Mouse (Mus musculus) adrenal gland, postnatal 25 days (tissue): ENCODE data around the gene Ms4a6b. TPM values are rescaled to one million over a fixed set of nuclear protein-coding genes. Genes with fewer than 3 reads are reported as not detected.
"Not testable (repeated sequence)": the region's sequence is repeated elsewhere in the genome, so short reads cannot be mapped to it uniquely, and the experiment has no call there.

Experiments
- DNase-seq: peaks from one replicate; pipeline ENCODE4 v3.0.0; 2021; ENCODE audit warnings: mixed read lengths
- long read RNA-seq: library from polyadenylated mRNA; stranded (forward); transcript quantifications from one replicate; pipeline ENCODE4 v2.0.0, GENCODE M21; 2021
- total RNA-seq: library from RNA; stranded (reverse); gene quantifications from 2 replicates; pipeline ENCODE4 v1.2.3, GENCODE M21; 2021

Gene Ms4a6b
- 2.4 and 5.6 TPM in 2 replicates for total RNA-seq
- long read RNA-seq, transcript Ms4a6b-201 (7 exons, 1,687 nt), result major isoform, 6 of 7 reads
- long read RNA-seq, partial matches to known transcripts, result 0 of 7 reads
- long read RNA-seq, other reads (novel, unspliced or antisense), result 1 of 7 reads

DNA sequence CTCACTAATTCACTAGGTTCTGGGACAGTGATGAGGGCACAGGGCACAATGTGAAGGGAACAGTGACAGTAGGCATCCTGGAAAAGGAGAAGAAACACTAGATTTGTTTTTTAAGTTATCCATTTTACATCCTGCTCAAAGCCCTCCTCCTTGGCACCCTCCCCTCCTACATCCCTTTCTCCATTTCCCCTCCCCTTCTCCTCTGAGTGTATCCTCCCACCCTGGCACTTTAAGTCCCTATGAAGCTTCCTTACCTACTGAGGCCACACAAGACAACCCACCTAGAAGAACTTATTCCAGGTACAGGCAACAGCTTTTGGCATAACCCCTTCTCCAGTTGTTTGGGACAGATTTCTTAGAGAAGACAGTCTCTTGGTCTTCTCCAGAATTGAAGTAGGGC lies at the start of gene Ms4a6b:
TSS of gene Ms4a6b (plus strand) at position 267 of the 400 bp plus-strand sequence.
- DNase-seq, result no peak

DNA sequence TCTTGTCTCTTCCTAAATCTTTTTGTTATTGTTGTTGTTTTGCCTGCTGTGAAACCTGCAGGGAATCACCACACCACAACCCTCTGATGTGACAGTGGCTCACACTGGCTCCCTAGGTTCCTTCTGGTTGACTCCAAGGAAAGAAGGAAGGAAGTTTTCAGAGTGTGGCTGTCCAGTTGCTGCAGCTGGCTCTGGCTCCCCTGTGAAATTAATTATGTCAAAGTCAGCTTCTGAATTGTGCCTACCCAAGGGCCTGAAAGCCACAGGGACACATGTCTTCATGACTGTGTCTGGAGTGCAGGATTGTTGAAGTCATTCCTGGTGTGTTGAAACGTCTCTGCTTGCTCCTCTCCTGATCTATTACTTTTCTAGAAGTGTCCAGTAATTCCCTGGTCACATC lies 48.0 kb upstream of the Ms4a6b start:
- DNase-seq, result not testable (repeated sequence)

DNA sequence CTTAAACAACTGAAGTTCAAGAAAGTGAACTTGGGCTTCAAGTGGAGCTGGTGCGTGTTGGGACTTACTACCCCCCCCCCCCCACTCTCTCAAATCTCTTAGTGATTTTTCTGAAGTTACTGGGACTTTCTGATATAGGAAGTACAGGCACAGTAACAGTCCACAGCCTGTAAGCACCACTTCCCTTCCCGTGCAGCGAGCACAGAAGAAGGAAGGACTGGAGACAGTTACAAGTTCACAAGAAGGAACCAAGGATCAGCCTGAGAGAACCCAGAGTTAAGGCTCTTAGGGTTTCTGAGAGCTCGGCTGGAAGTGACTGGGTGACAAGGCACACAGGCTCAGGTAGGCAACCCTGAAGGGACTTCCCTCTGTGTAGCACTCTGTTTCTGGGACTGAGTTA lies 47.1 kb upstream of the Ms4a6b start, which contains the start of gene Ms4a6c:
TSS of gene Ms4a6c (plus strand) at position 152 of the 400 bp plus-strand sequence.
- DNase-seq, result not testable (repeated sequence)

DNA sequence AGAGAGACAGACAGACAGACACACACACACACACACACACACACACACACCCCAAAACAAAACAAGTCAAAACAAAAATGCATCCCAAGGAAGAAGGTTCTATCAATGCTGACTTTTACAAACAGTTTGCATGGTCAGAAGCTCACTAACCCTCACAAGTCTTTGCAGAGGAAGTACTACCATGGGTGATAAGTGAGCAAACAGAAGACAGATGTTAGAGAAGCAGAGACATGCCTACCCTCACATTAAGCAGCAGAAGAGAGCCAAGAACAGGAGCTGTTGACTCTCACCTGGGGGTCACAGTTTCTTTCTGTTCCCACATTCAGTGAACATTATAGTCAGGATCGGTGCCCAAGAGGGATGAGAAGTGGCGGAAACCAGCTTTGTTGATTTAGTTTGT lies 36.6 kb upstream of the Ms4a6b start:
- no peak for DNase-seq

DNA sequence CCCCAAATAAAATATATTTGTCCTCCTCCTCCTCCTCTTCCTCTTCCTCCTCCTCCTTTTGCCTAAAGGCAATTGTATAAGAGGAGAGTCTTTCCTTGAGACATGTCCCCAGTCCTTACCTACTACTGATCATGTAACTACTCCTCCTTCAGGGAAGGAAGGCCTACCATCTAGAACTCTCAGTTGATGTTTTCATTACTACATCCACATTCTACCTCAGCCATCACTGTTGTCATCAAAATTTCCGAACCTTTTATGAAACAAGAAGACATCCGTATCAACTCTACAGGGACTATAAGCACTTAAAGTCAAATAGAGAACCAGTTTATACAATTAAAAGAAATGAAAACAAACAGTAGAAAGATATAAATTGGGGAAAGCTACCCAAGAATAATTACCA lies 33.6 kb upstream of the Ms4a6b start:
- no peak for DNase-seq

DNA sequence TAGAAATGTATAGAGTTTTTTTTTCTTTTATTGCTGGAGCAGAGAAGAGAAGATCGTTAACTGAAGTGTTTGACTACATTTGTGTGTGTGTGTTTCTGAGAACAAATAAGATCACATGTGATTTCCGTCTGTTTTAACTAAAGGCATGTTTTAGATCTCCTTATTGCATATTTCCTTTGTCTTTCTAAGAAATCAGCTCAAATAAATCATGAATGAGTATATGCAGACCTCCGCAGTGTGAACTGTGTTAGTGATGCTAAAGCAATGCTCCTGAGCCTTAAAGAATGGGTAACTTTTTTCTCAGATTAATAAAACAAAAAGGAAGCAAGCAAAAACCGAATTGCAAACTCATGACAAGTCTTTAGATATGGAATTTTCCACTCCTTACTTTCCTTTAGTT lies 32.4 kb upstream of the Ms4a6b start:
- no peak for DNase-seq

DNA sequence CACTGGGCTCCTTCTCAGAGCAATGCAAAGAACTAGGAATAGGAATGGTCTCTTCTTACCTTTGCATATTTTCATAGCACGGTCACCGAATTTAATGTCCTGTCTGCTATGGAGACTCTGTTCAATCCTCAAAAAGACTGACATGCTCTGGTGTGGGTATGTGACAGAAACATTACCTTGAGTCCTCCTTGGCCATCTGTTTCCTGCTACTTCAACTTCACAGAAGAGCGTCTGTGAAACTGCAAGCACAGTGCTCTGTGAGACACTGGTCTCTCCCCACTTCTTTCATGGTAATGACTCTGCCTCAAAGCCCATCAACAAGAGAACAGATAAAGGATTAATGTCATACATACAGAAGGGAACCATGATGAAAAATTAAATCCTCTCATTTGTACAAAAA lies 31.9 kb upstream of the Ms4a6b start:
- DNase-seq, result no peak

DNA sequence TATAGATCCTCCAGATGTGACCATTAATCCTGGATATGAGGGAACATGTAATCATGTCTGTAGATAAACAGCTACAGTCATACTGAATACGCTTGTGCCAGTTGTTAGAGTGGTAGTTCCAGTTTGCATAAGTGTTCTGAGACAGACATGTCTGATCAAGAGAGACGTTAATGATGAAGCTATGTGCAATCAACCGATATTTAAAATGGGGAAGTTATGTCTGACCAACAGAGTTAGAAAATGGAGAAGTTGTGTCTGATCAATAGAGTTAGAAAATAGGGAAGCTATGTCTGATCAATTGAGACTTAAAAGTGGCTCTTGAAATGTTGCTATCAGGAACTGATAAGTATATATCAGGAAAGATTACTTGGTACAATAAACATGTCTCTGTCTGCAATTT lies 31.0 kb upstream of the Ms4a6b start:
- no peak for DNase-seq

DNA sequence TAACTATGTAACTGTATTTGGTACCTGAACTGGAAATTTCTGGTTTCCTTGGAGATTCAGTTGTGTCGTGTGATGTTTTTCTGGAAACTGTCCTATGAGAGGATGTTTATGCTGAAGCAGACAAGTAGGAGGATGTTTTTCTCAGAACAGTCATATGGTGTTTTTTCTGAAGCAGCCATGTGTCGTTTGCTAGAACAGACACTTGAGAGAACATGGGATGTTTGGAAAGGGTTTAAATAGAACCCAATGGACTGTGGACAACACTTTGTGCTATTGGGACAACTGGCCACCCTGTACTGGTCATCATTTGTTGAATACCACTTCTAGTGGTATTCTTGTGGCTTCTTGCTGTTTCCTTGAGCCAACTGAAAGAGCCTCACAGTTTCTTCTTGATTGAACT lies 30.6 kb upstream of the Ms4a6b start, which contains the start of gene Gm8369:
TSS of gene Gm8369 (plus strand) at position 193 of the 400 bp plus-strand sequence.
- DNase-seq, result no peak

DNA sequence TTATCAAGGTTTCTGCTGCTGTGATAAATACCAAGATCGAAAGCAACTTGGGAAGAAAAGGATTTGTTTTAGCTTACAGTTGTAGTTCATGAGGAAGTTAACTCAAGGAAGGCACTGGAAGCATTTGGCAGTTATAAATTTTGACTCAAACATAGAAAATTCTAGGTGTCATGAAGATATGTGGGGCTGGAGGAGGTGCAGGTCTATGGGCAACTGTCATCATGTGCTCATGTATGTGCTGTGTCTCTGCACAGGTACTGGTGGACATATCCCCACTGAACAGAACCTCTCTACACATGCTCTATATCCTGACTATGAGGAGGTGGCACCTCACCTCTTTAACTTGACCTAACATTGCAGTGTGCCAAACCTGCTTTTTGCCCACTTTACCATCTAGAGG lies 29.7 kb upstream of the Ms4a6b start:
- DNase-seq, result no peak

DNA sequence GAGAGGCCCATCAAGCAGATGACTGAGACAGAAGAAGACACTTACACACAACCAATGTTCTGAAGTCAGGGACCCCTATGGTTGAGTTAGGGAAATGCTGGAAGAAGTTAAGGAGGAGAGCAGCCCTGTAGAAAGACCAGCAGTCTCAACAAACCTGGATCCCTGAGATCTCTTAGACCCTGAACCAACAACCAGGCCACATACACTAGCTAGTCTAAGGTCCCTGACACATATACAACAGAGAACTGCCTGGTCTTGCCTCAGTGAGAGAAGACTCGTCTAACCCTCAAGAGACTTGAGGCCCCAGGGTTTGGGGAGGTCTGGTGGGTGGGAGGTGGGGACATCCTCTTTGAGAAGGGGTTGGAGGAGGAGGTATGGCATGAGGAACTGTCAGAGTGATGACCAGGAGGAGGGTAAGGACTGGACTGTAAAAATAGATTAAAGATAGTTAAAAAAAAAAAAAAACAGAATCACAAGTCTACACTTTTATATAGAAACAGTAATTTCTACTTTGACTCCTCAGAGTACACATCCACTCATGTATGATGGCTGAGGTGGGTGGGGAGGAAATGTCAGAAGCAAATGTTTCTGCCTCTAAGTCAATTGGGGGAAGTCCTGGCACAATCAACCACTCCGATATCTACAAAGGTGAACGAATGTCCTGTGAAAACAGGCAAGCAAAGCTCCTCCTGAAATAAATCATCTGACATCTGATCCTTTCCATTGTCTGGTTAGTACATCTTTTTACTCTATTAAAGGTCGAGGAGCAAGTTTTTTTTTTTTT lies 24.7 kb upstream of the Ms4a6b start:
- no peak for DNase-seq

DNA sequence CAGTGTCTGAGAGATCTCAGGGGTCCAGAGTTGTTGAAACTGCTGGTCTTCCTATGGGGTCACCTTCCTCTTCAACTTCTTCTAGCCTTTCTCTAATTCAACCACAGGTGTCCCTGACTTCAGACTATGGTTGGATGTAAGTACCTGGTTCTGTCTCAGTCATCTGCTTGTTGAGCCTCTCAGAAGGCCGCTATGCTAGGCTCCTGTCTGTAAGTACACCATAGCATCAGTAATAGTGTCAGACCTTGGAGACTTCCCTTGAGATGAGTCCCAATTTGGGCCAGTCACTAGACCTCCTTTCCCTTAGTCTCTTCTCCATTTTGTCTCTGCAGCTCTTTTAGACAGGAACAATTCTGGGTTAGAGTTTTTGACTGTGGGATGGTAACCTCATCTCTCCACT lies 23.6 kb upstream of the Ms4a6b start:
- DNase-seq, result no peak

DNA sequence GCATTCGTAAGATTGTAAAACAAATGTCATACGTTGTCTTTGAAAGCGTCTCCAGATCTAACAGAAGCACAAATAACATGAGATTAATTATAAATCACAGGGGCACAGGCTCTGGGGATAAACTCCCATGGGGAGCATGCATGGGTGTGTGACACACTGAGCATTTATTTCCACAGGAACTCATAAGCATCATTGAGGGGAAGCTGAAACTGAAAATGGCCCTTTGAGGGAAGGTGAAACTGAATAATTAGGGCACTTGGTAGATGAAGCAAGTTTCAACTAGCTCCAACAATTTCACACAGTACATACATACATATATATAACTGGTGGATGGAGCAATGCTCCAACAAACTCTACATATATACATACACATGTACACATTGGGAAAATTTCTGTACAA lies 21.8 kb upstream of the Ms4a6b start:
- DNase-seq, result no peak

DNA sequence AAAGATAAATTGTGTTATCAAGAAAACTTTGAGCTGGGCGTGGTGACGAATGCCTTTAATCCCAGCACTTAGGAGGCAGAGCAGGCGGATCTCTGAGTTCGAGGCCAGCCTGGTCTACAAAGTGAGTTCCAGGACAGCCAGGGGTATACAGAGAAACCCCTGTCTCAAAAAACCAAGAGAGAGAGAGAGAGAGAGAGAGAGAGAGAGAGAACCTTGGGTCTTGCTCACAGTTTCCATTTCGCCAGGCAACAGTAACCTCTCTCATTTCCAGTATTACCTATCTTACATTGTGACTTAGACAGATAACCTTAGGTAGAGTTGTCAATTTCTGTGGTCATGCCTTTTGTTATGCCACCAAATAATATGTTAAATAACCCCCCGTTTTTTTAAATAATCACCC lies 20.0 kb upstream of the Ms4a6b start:
- no peak for DNase-seq

DNA sequence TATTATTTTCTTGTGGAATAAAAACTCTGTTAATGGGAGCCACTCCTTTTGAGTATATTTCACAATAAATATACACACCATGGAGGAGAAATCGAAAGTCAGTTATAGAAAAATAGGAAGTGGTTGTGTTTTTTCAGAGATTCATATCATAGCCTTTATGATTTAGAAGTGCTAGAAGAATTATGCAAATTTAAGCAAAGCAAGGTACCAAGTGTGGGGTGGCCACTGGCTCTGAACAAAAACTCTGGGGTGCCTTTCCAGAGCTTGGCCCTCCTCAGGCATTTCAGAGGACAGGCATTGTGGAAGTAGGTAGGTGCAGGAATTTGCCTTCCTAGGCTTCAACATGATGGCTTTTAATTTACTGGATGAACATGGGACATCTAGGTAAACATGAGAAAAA lies 19.0 kb upstream of the Ms4a6b start:
- not testable (repeated sequence) for DNase-seq

DNA sequence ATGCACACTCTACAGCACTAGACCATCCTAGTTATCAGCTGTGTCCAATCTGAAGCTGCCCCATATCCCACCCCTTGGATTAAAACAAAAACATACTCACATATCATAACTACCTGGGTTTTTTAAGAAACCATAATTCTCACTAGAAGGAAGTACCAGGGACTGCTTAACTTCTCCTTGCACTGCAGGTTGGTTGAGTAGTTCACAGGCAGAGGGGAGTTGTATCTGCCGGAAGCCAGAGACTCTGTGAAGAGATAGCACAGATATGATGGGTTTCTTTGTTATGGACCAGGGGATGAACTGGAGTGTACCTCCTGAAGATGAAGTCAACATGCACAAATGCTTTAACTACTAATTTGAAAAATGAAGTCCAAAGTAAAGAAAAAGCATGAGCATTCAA lies 15.5 kb upstream of the Ms4a6b start:
- no peak for DNase-seq

DNA sequence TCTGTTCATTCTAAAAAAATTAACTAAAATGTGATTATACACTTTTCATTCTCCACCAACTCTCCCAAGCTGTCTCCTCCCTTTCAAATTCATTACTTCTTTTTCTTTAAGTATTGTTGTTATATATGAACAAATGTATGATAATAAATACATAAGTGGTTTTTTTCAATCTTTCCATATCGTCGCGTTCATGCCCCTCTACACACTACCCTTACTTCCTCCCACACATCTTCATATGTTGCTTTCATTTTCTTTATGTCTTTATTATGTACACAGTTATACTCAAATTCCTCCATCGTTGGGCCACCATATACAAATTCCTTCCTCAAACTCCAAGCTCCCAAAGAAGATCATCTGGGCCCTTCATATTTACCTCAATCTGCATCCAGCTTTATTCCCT lies 15.0 kb upstream of the Ms4a6b start:
- no peak for DNase-seq

DNA sequence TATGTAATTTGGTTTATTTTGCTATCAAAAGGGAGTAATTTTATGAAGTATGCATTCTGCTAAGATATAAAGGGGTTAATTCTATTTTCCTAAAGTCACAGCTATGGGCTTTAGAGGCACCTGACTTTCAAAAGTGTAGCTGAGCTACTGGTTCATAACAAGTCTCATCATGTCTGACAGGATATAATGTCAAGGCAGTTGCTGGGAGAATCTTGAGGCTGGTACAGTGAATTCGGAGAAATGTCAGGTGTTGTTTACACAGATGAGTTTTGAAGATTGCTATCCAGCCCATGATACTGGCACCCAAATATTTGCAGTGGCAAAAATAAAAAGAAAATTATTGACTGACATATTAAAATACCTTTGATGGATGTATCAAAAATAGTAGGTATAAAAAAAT lies 11.5 kb upstream of the Ms4a6b start:
- no peak for DNase-seq

DNA sequence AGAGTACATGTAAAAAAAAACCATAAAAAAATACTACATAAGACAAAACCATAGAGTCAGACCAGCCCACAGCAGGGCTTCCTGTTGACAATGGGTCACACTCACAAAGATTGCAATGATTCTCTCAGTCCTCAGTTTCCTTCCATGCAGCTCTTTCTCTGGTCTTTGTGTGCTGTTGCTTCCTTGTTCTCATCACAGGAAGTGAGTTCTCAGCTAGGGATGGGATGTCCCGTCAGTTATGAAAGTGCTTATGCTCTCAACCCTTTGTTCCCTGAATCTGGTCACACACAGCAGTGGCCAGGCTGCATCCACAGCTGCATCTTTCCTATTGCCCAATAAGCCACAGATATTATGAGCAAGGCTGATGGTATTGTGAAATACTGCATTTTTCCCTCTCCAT lies 2.9 kb upstream of the Ms4a6b start:
- no peak for DNase-seq

DNA sequence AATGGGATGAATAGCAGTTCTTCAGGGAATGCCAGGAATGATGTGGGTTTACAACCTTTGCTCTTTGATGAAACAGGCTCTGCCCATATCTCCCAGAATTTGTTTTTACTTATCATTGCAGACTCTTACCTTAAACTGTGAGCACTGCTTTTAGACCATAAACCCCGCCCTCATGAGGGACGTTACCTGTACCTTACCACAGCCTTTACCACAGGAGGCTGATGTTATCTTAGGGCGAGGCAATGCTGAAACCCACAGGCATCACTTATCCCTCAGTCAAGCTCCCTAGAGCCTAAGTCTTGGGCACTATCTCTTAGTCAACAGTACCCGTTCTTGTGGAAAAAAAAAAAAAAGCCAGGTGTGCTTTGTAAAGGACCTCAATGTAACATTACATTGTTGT lies 533 bp downstream of the Ms4a6b start:
- no peak for DNase-seq

DNA sequence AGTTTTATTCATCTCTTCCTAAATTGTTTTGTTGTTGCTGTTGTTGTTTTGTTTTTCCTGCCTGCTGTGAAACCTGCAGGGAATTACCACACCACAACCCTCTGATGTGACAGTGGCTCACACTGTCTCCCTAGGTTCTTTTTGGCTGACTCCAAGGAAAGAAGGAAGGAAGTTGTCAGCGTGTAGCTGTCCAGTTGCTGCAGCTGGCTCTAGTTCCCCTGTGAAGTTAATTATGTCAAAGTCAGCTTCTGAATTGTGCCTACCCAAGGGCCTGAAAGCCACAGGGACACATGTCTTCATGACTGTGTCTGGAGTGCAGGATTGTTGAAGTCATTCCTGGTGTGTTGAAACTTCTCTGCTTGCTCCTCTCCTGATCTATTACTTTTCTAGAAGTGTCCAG lies 1.1 kb downstream of the Ms4a6b start:
- DNase-seq, result not testable (repeated sequence)

DNA sequence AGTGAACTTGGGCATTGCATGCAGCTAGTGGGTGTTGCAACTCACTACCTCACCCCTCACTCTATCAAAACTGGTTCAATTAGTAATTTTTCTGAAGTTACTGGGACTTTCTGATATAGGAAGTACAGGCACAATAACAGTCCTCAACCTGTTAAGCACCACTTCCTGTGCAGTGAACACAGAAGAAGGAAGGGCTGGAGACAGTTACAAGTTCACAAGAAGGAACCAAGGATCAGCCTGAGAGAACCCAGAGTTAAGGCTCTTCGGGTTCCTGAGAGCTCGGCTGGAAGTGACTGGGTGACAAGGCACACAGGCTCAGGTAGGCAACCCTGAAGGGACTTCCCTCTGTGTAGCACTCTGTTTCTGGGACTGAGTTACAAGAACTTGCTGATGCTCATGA lies 2.0 kb downstream of the Ms4a6b start:
- not testable (repeated sequence) for DNase-seq

DNA sequence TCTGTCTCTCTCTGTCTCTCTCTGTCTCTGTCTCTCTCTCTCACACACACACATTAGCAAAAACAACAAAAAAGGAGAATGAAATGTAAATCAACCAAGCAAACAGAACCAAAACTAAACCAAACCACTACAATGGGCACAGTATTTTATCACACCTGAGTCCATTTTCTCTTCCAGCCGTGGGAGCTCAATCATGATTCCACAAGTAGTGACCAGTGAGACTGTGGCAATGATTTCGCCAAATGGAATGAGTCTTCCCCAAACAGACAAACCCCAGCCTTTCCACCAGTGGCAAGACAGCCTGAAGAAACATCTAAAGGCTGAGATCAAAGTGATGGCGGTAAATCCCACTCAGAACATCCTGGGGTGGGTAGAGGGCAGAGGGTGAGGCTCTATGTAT lies 3.8 kb downstream of the Ms4a6b start:
- DNase-seq, result no peak

DNA sequence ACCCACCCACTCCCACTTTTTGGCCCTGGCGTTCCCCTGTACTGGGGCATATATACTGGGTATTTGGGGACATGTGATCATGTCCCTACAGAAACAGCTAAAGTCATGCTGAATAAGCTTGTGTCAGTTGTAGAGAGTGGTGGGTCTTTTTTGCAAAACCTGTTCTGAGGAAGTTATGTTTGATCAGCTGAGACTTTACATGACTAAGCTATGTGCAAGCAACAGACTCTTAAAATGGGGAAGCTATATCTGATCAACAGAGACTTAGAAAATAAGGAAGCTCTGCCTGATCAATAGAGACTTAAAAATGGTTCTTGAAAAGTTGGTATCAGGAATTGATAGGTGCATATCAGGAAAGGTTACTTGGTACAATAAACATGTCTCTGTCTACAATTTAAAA lies 17.1 kb downstream of the Ms4a6b start:
- no peak for DNase-seq
